Mouse (Mus musculus): ENCODE data around the gene Trex1. TPM values are rescaled to one million over a fixed set of nuclear protein-coding genes. Genes with fewer than 3 reads are reported as not detected.

The Trex1 gene
- polyA plus RNA-seq, 1 experiment, result 6.3 TPM

DNA sequence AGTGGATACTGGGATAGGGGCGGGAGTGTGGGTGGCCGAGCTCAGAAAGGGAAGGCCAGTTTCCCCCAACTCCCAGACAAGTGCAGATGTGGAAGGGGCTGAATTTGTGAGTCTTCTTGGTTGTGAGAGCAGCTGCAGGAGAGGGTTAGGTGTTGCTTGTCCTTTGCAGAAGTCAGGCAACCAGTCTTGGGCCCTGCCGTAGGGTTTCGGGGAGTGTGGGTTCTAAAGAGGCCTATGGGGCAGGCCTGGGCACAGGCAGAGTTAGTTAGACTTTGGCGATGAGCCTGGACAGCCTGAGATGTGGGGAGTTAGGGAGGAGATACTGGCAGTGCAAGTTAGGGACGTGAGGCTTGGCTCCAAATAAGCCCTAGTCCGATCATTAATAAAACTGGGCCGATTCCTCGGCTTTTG, 36.7 kb upstream of the Trex1 start:
- no peak for TF ChIP-seq POLR2A (IDR thresholded peaks at IDR 0.05; ENCODE audit: control insufficient read depth, low read depth, low read length)
- no peak for TF ChIP-seq CTCF (IDR thresholded peaks at IDR 0.05; ENCODE audit: control insufficient read depth, insufficient read depth, insufficient replicate concordance, low read depth, low read length)
- Histone ChIP-seq H3K4me1 (ENCODE audit: control insufficient read depth, insufficient read depth, low read length) (peaks cover 17% of the 10 kb centered on the region), H3K4me3 (ENCODE audit: control insufficient read depth, low read depth, low read length) (peak overlapping the region; percentile 79), H3K27me3 (ENCODE audit: control insufficient read depth, insufficient read depth, low read length) (no peaks in the 10 kb centered on the region), H3K27ac (ENCODE audit: control insufficient read depth, insufficient read depth, low read depth, low read length) (peak overlapping the region; percentile 56), H3K36me3 (ENCODE audit: control insufficient read depth, insufficient read depth, low read length) (no peaks in the 10 kb centered on the region)

DNA sequence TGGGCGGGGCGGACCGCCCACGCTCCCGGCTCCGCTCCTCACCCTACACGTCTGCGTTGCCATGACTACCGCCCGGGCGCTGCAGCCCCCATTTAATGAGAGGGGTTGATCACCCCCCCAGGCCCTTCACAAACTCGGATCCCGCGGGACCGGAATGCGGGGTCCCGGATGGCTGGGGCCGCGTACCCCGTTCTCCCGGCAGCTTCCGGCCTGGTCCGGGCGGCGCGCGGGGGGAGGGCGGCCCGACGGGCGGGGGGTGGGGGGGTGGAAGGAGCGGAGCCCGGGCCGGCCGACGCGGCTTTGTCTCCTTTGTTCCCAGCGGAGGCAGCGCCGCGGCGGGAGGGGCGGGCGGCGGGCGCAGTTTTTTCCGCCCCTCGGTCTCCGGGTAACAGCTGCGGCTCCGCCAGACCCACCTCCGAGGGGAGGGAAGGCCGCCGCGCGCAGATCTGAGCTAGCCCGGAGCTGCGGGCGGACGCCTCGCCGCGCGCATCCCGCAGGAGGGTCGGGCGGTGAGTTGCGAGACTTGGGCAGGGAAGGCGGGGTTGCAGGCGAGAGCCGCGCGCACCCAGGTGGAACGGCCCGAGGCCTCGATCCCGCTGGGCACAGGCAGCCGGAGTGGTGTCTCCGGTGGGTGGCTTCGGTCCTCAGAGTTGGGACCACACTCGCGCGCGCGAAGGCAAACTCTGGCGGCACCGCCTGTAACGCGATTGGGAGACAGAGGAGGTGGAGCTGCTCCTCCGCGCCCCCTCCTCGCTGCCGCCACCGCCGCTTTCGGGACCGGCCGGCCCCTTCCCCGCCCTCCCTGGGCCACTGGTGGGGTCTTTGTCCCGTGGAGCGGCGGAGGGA, 35.8 kb upstream of the Trex1 start, which contains the start of gene Plxnb1:
Plxnb1 (plus strand) TSS at position 253 of the 846 bp plus-strand sequence.
- peak within 1 kb of the TSS; percentile 86 for H3K4me3 ChIP-seq (ENCODE audit: control insufficient read depth, low read depth, low read length)
- TF ChIP-seq CTCF (IDR thresholded peaks at IDR 0.05; ENCODE audit: control insufficient read depth, insufficient read depth, insufficient replicate concordance, low read depth, low read length) (no peak), POLR2A (IDR thresholded peaks at IDR 0.05; ENCODE audit: control insufficient read depth, low read depth, low read length) (peak; percentile 27)
- peak within 1 kb of the TSS; percentile 63 for H3K27ac ChIP-seq (ENCODE audit: control insufficient read depth, insufficient read depth, low read depth, low read length)
- H3K36me3 ChIP-seq (ENCODE audit: control insufficient read depth, insufficient read depth, low read length), result no peaks in the 10 kb centered on the region
- peaks cover 17% of the 10 kb centered on the region for H3K4me1 ChIP-seq (ENCODE audit: control insufficient read depth, insufficient read depth, low read length)
- H3K27me3 ChIP-seq (ENCODE audit: control insufficient read depth, insufficient read depth, low read length), result no peaks in the 10 kb centered on the region

DNA sequence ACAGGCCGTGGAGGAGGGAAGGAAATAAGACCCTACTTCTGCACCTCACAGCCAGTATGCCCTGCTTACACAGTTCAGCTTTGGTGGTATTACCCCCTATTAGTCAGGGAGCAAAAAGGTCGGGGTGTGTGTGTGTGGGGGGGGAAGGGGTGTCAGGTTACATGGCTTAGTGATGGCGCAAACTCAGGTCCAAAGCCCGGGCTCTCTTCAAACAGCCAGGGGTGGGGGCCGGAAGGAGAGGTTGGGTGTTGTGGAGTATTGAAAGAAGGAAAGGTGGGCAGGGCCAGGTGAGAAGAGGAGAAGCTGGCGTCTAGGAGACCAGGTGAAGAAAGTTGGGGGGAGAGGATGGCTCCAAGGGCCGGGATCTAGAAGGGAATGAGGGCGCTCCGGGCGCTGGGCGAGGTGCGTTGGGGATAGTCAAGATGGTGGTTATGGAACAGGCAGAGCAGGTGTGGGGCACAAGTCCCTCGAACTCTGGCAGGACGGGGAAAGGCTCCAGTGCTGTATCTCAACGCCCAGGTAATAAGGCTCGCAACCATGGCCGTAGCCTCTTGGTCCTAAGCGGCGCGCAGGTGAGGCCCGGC, 35.1 kb upstream of the Trex1 start:
- Histone ChIP-seq H3K36me3 (ENCODE audit: control insufficient read depth, insufficient read depth, low read length) (no peaks in the 10 kb centered on the region), H3K4me1 (ENCODE audit: control insufficient read depth, insufficient read depth, low read length) (peaks cover 17% of the 10 kb centered on the region), H3K27me3 (ENCODE audit: control insufficient read depth, insufficient read depth, low read length) (no peaks in the 10 kb centered on the region), H3K27ac (ENCODE audit: control insufficient read depth, insufficient read depth, low read depth, low read length) (peak overlapping the region; percentile 63), H3K4me3 (ENCODE audit: control insufficient read depth, low read depth, low read length) (peak overlapping the region; percentile 86)
- TF ChIP-seq CTCF (IDR thresholded peaks at IDR 0.05; ENCODE audit: control insufficient read depth, insufficient read depth, insufficient replicate concordance, low read depth, low read length) (no peak), POLR2A (IDR thresholded peaks at IDR 0.05; ENCODE audit: control insufficient read depth, low read depth, low read length) (no peak)

DNA sequence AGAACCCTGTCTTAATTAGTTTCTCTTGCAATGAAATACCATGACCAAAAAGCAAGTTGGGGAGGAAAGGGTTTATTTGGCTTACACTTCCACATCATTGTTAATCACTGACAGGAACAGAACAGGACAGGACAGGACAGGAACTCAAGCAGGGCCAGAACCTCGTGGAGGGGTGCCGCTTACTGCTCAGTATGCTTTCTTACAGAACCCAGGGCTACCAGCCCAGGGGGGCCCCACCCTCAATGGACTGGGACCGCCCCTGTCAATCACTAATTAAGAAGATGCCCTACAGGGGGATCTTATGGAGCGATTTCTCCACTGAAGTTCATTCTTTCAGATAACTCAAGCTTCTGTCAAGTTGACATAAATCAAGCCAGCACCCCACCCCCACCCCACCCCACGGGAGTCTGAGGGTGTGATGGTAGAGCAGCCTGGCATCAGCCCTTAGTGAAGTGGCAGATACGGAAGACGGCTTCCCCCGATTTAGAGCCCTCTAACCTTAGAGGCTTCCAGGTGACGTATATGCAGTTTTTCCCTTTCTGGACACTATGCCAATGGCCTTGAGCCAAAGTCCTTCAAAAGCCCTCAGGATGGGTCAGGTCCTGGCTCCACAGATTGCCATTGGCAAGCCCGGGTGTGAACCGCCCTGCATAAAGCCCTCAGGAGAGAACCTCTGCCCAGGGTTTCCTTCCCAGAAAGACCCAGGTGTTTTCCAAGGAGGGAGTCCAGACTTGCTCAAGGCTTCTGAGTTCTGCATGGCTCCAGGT, 34.4 kb upstream of the Trex1 start:
- no peak overlapping the region for H3K27ac ChIP-seq (ENCODE audit: control insufficient read depth, insufficient read depth, low read depth, low read length)
- H3K27me3 ChIP-seq (ENCODE audit: control insufficient read depth, insufficient read depth, low read length), result no peaks in the 10 kb centered on the region
- TF ChIP-seq POLR2A (IDR thresholded peaks at IDR 0.05; ENCODE audit: control insufficient read depth, low read depth, low read length) (no peak), CTCF (IDR thresholded peaks at IDR 0.05; ENCODE audit: control insufficient read depth, insufficient read depth, insufficient replicate concordance, low read depth, low read length) (no peak)
- peaks cover 17% of the 10 kb centered on the region for H3K4me1 ChIP-seq (ENCODE audit: control insufficient read depth, insufficient read depth, low read length)
- no peak overlapping the region for H3K4me3 ChIP-seq (ENCODE audit: control insufficient read depth, low read depth, low read length)
- H3K36me3 ChIP-seq (ENCODE audit: control insufficient read depth, insufficient read depth, low read length), result no peaks in the 10 kb centered on the region

DNA sequence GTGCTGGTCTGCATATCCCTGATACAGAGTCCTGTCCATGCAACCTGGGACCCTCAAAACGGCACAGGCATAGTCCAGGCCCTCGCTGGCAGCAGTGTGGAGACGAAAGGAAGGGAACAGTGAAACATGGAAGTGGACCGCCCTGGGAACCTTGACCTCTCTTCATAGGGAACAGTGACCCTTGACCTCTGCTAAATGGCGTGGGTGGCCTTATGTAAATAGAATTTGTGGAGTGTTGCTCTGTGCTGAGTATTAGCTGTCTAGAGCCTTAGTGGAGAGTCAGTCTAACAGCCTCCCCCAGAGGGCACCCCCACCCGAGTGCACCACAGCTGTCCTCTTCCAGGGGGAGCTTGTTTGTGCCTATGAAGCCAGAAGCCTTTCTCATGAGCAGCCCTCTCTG, 33.3 kb upstream of the Trex1 start:
- no peak overlapping the region for H3K27ac ChIP-seq (ENCODE audit: control insufficient read depth, insufficient read depth, low read depth, low read length)
- TF ChIP-seq CTCF (IDR thresholded peaks at IDR 0.05; ENCODE audit: control insufficient read depth, insufficient read depth, insufficient replicate concordance, low read depth, low read length) (no peak), POLR2A (IDR thresholded peaks at IDR 0.05; ENCODE audit: control insufficient read depth, low read depth, low read length) (no peak)
- H3K4me1 ChIP-seq (ENCODE audit: control insufficient read depth, insufficient read depth, low read length), result peaks cover 17% of the 10 kb centered on the region
- H3K36me3 ChIP-seq (ENCODE audit: control insufficient read depth, insufficient read depth, low read length), result no peaks in the 10 kb centered on the region
- H3K27me3 ChIP-seq (ENCODE audit: control insufficient read depth, insufficient read depth, low read length), result no peaks in the 10 kb centered on the region
- H3K4me3 ChIP-seq (ENCODE audit: control insufficient read depth, low read depth, low read length), result no peak overlapping the region

DNA sequence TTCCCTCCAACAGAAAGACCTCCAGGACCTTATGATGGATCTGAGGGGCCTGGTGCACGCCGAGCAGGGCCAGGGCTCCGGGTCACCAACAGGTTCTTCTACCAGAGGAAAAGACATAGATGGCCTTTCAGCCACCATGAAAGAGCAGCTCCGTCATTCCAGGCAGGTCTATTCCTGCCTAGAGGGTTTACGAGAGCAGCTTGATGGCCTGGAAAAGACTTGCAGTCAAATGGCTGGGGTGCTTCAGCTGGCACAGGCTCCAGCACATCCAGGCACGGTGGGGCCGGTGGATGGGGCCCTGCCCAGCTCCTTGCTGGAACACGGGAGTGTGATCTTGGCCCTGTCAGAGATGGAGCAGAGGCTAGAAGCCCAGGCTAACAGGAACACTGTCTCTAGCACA, 32.3 kb upstream of the Trex1 start:
- no peak overlapping the region for H3K27ac ChIP-seq (ENCODE audit: control insufficient read depth, insufficient read depth, low read depth, low read length)
- TF ChIP-seq POLR2A (IDR thresholded peaks at IDR 0.05; ENCODE audit: control insufficient read depth, low read depth, low read length) (no peak), CTCF (IDR thresholded peaks at IDR 0.05; ENCODE audit: control insufficient read depth, insufficient read depth, insufficient replicate concordance, low read depth, low read length) (no peak)

DNA sequence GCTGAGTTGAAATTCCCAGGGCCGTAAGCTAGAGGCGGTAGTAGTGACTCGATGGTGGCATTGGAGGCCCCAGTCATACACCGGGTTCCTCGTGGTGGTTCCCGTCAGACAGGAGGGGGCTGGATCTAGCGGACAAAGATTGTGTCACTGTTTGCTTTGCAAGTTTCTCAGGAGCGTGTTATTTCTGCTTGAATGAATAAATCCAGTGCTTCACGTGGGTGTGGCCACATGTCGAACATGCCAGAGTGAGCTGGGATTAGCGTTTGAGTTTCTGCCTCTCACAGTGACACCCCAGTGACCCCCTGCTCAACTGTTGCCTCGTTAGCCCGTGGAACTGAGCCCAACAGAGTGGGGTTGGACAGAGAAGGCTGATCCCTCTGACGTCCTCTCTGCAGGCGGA, 30.9 kb upstream of the Trex1 start:
- Histone ChIP-seq H3K36me3 (ENCODE audit: control insufficient read depth, insufficient read depth, low read length) (no peaks in the 10 kb centered on the region), H3K27ac (ENCODE audit: control insufficient read depth, insufficient read depth, low read depth, low read length) (no peak overlapping the region), H3K4me1 (ENCODE audit: control insufficient read depth, insufficient read depth, low read length) (peaks cover 13% of the 10 kb centered on the region), H3K4me3 (ENCODE audit: control insufficient read depth, low read depth, low read length) (no peak overlapping the region), H3K27me3 (ENCODE audit: control insufficient read depth, insufficient read depth, low read length) (no peaks in the 10 kb centered on the region)
- no peak for TF ChIP-seq CTCF (IDR thresholded peaks at IDR 0.05; ENCODE audit: control insufficient read depth, insufficient read depth, insufficient replicate concordance, low read depth, low read length)
- TF ChIP-seq POLR2A (IDR thresholded peaks at IDR 0.05; ENCODE audit: control insufficient read depth, low read depth, low read length), result no peak

More for the DNA sequence above, 32.3 kb upstream of the Trex1 start:
- peaks cover 21% of the 10 kb centered on the region for H3K4me1 ChIP-seq (ENCODE audit: control insufficient read depth, insufficient read depth, low read length)
- no peaks in the 10 kb centered on the region for H3K36me3 ChIP-seq (ENCODE audit: control insufficient read depth, insufficient read depth, low read length)
- H3K4me3 ChIP-seq (ENCODE audit: control insufficient read depth, low read depth, low read length), result no peak overlapping the region
- H3K27me3 ChIP-seq (ENCODE audit: control insufficient read depth, insufficient read depth, low read length), result no peaks in the 10 kb centered on the region
